ENCODE assay signal across 25 mouse cellular contexts in genomic region chr13:45973972-45974490, GRCm38 (mm10). TPM values are rescaled to one million over a fixed set of nuclear protein-coding genes. Genes with fewer than 3 reads are reported as not detected.
DNase-seq lines count a peak whose midpoint lies in the region; ATAC-seq and TF ChIP-seq lines count a peak whose summit lies in the region.
"Had no signal": no experiment of that assay in that cellular context is flagged by ENCODE, and none has a peak within 500 bp of the region (broad histone marks: within the 10 kb centered on the region; RNA-seq: fewer than 3 reads in every experiment).

No protein-coding gene starts in this region.

- no peak overlapping the region for H3K27ac ChIP-seq in embryonic facial prominence, embryonic 13.5 days
- no peak overlapping the region for H3K27ac ChIP-seq in embryonic facial prominence, embryonic 10.5 days (replicated peaks)
- 0 out of 2 replicates have a peak overlapping the region, but pooled peaks have one; percentile 32 for H3K27ac ChIP-seq in kidney, embryonic 15.5 days
- H3K27ac ChIP-seq in CH12.LX (ENCODE audit: insufficient read depth, low read depth) = no peak overlapping the region
- peak overlapping the region; percentile 23 for H3K27ac ChIP-seq in brown adipose tissue, adult 24 weeks (replicated peaks; ENCODE audit: low read depth, low read length)
- no peak overlapping the region for H3K27ac ChIP-seq in hindbrain, embryonic 13.5 days
- H3K27ac ChIP-seq: heart, embryonic 10.5 days; hindbrain, embryonic 12.5 days; left cerebral cortex, adult 2 months; midbrain, embryonic 13.5 days had no signal

- no peak for TF ChIP-seq POLR2A in CH12.LX (IDR thresholded peaks at IDR 0.05; ENCODE audit: low read depth, low read length)

- TF ChIP-seq EP300 in CH12.LX (IDR thresholded peaks at IDR 0.05; ENCODE audit: low read length) = no peak

- H3K4me3 ChIP-seq in embryonic facial prominence, embryonic 13.5 days = no peak overlapping the region
- no peak overlapping the region for H3K4me3 ChIP-seq in embryonic facial prominence, embryonic 10.5 days
- H3K4me3 ChIP-seq in kidney, embryonic 15.5 days (replicated peaks) = no peak overlapping the region
- H3K4me3 ChIP-seq in CH12.LX (replicated peaks in 1 of 3; ENCODE audit: low read depth in 2 of 3, low read length in 2 of 3, poor library complexity in 1 of 3) = no peak overlapping the region
- no peak overlapping the region for H3K4me3 ChIP-seq in brown adipose tissue, adult 24 weeks (ENCODE audit: insufficient read depth, low read depth, low read length)
- no peak overlapping the region for H3K4me3 ChIP-seq in hindbrain, embryonic 13.5 days
- H3K4me3 ChIP-seq: heart, embryonic 10.5 days; hindbrain, embryonic 12.5 days; left cerebral cortex, adult 2 months; midbrain, embryonic 13.5 days had no signal

- WGBS in embryonic facial prominence, embryonic 13.5 days = 24% methylated on average over 7 of the region's 7 CpGs
- WGBS in embryonic facial prominence, embryonic 10.5 days = 56% methylated on average over 7 of the region's 7 CpGs
- 48% methylated on average over 7 of the region's 7 CpGs for WGBS in kidney, embryonic 15.5 days
- WGBS in hindbrain, embryonic 13.5 days = 51% methylated on average over 7 of the region's 7 CpGs

- no peak for ATAC-seq in embryonic facial prominence, embryonic 13.5 days (ENCODE audit: insufficient number of reproducible peaks, insufficient read depth, low FRiP score, low TSS enrichment, low read depth)
- no peak for ATAC-seq in kidney, embryonic 15.5 days (replicated peaks; ENCODE audit: low FRiP score)
- ATAC-seq in hindbrain, embryonic 13.5 days (ENCODE audit: low FRiP score) = no peak
- ATAC-seq: CD4-positive, CD25-positive, alpha-beta regulatory T cell, adult 4 months; forebrain, postnatal 0 days; midbrain, embryonic 13.5 days had no signal

- in situ Hi-C loops in CH12.LX (cut with MboI; ENCODE audit: low pct_ligation_motif_present, low pct_unique_long_range_greater_than_20kb, low sequenced_read_pairs) = loop anchor here (25.0 kb wide), 1 partner anchor 287 kb away; no protein-coding TSS in a partner anchor

- dilution Hi-C loops in CH12.LX (cut with MboI; ENCODE audit: extremely low pct_ligation_motif_present, extremely low pct_unique_long_range_greater_than_20kb, low sequenced_read_pairs) = no loop called here

- H3K4me2 ChIP-seq in embryonic facial prominence, embryonic 13.5 days = peak overlapping the region; percentile 28
- H3K4me2 ChIP-seq in kidney, embryonic 15.5 days = 0 out of 2 replicates have a peak overlapping the region, but pooled peaks have one; percentile 14
- H3K4me2 ChIP-seq in CH12.LX (ENCODE audit: insufficient read depth, low read depth, poor library complexity, severe bottlenecking) = no peak overlapping the region
- no peak overlapping the region for H3K4me2 ChIP-seq in hindbrain, embryonic 13.5 days
- H3K4me2 ChIP-seq: hindbrain, embryonic 12.5 days; liver, embryonic 11.5 days; midbrain, embryonic 13.5 days had no signal

- H3K4me1 ChIP-seq in embryonic facial prominence, embryonic 13.5 days = peaks cover 14% of the 10 kb centered on the region
- peaks cover 12% of the 10 kb centered on the region for H3K4me1 ChIP-seq in embryonic facial prominence, embryonic 10.5 days
- H3K4me1 ChIP-seq in kidney, embryonic 15.5 days = peaks cover 6% of the 10 kb centered on the region; the same call in 1 of the 2 replicates
- peaks cover 0 to 25% of the 10 kb centered on the region in 2 experiments; a peak in 2 of 4 replicates for H3K4me1 ChIP-seq in CH12.LX (ENCODE audit: control insufficient read depth in 1 of 2, insufficient read depth in 2 of 2)
- H3K4me1 ChIP-seq in brown adipose tissue, adult 24 weeks (ENCODE audit: control insufficient read depth, insufficient read depth, insufficient read length, low read length) = peaks cover 5% of the 10 kb centered on the region; the same call in 1 of the 2 replicates
- no peaks in the 10 kb centered on the region for H3K4me1 ChIP-seq in hindbrain, embryonic 13.5 days (replicated peaks)
- H3K4me1 ChIP-seq: heart, embryonic 10.5 days; midbrain, embryonic 13.5 days had no signal

- TF ChIP-seq CTCF in CH12.LX (conservative IDR thresholded peaks at IDR 0.05 in 1 of 2, IDR thresholded peaks at IDR 0.05 in 1 of 2; ENCODE audit: low read depth in 2 of 2, low read length in 2 of 2) = no peak

- H3K79me2 ChIP-seq in CH12.LX (replicated peaks; ENCODE audit: control insufficient read depth, extremely low read depth, insufficient read depth, poor library complexity, severe bottlenecking) = no peaks in the 10 kb centered on the region

- no peak for DNase-seq in embryonic facial prominence, embryonic 10.5 days (ENCODE audit: low spot score)
- DNase-seq in kidney, postnatal 4 days = no peak
- DNase-seq in CH12.LX (ENCODE audit: extremely low read depth) = no peak
- DNase-seq: adrenal gland, adult 8-10 months; cerebellum, adult 11 months; cerebellum, adult 9-11 months; forebrain, postnatal 0 days; gastrocnemius, postnatal 14 days; kidney, adult 11 months; left cerebral cortex, postnatal 4 days; right cerebral cortex, postnatal 14 days; spleen, adult 18-20 months; thymus, postnatal 14 days had no signal

- H3K27me3 ChIP-seq in embryonic facial prominence, embryonic 13.5 days = no peaks in the 10 kb centered on the region
- H3K27me3 ChIP-seq in embryonic facial prominence, embryonic 10.5 days (replicated peaks; ENCODE audit: low read depth, poor library complexity, severe bottlenecking) = no peaks in the 10 kb centered on the region
- H3K27me3 ChIP-seq in kidney, embryonic 15.5 days = no peaks in the 10 kb centered on the region
- H3K27me3 ChIP-seq in CH12.LX (replicated peaks) = no peaks in the 10 kb centered on the region
- no peaks in the 10 kb centered on the region for H3K27me3 ChIP-seq in hindbrain, embryonic 13.5 days
- H3K27me3 ChIP-seq: hindbrain, embryonic 12.5 days; midbrain, embryonic 13.5 days had no signal

- H3K9me3 ChIP-seq in embryonic facial prominence, embryonic 13.5 days = no peaks in the 10 kb centered on the region
- H3K9me3 ChIP-seq in embryonic facial prominence, embryonic 10.5 days = no peaks in the 10 kb centered on the region
- H3K9me3 ChIP-seq in kidney, embryonic 15.5 days (replicated peaks) = no peaks in the 10 kb centered on the region
- H3K9me3 ChIP-seq in CH12.LX (replicated peaks; ENCODE audit: low read length) = no peaks in the 10 kb centered on the region
- no peaks in the 10 kb centered on the region for H3K9me3 ChIP-seq in hindbrain, embryonic 13.5 days
- H3K9me3 ChIP-seq: G1E; heart, embryonic 10.5 days; hindbrain, embryonic 12.5 days; midbrain, embryonic 13.5 days had no signal

- TF ChIP-seq RAD21 in CH12.LX (IDR thresholded peaks at IDR 0.05; ENCODE audit: low read depth, low read length) = no peak

- H3K36me3 ChIP-seq in embryonic facial prominence, embryonic 13.5 days = no peaks in the 10 kb centered on the region
- no peaks in the 10 kb centered on the region for H3K36me3 ChIP-seq in embryonic facial prominence, embryonic 10.5 days (replicated peaks)
- H3K36me3 ChIP-seq in kidney, embryonic 15.5 days = no peaks in the 10 kb centered on the region
- no peaks in the 10 kb centered on the region for H3K36me3 ChIP-seq in CH12.LX (replicated peaks in 1 of 2; ENCODE audit: control insufficient read depth in 1 of 2, insufficient read depth in 1 of 2, low read length in 1 of 2)
- no peaks in the 10 kb centered on the region for H3K36me3 ChIP-seq in hindbrain, embryonic 13.5 days
- H3K36me3 ChIP-seq: G1E; heart, embryonic 10.5 days; hindbrain, embryonic 12.5 days; midbrain, embryonic 13.5 days had no signal

- H3K9ac ChIP-seq in embryonic facial prominence, embryonic 13.5 days = no peak overlapping the region
- H3K9ac ChIP-seq in kidney, embryonic 15.5 days = no peak overlapping the region
- H3K9ac ChIP-seq in CH12.LX (ENCODE audit: insufficient read depth, low read depth) = no peak overlapping the region
- no peak overlapping the region for H3K9ac ChIP-seq in hindbrain, embryonic 13.5 days
- H3K9ac ChIP-seq: forebrain, postnatal 0 days; hindbrain, embryonic 12.5 days; liver, postnatal 0 days; midbrain, embryonic 13.5 days had no signal

TF ChIP-seq in CH12.LX, 34 proteins besides CTCF, POLR2A, EP300 and RAD21:
- TF ChIP-seq JUND (conservative IDR thresholded peaks at IDR 0.05; ENCODE audit: low read depth, low read length) (no peak), ZNF384 (IDR thresholded peaks at IDR 0.05; ENCODE audit: low read depth, low read length) (0 out of 2 replicates have a peak, but pooled peaks have one; percentile 37)

RNA-seq across cellular contexts. Expression of gene Atxn1, which starts 9.2 kb away (rescaled TPM):
- polyA plus RNA-seq in embryonic facial prominence, embryonic 13.5 days (2015; fragmentation: Nextera tagmentation; extraction: Ambion mirVana) = 5.5 and 7.7 TPM in 2 replicates
- polyA plus RNA-seq in embryonic facial prominence, embryonic 10.5 days (2016; fragmentation: Nextera tagmentation; extraction: Ambion mirVana) = 1.1 and 1.2 TPM in 2 replicates
- polyA plus RNA-seq in kidney, embryonic 15.5 days (2015; fragmentation: Nextera tagmentation; extraction: Ambion mirVana) = 6.3 and 7.0 TPM in 2 replicates
- total RNA-seq in CH12.LX (2012; rRNA removed) (13.1 and 13.6 TPM in 2 replicates), CH12.LX (2014; rRNA removed) (8.0 and 8.2 TPM in 2 replicates)
- polyA plus RNA-seq in CH12.LX (2012; ENCODE audit: insufficient read length, low read depth) = 9.3 and 9.7 TPM in 2 replicates
- 7.0 and 7.2 TPM in 2 replicates for polyA plus RNA-seq in brown adipose tissue, adult 24 weeks (2012; ENCODE audit: insufficient read depth, insufficient read length, missing spikeins)
- 7.5 and 8.1 TPM in 2 replicates for polyA plus RNA-seq in hindbrain, embryonic 13.5 days (2015; fragmentation: Nextera tagmentation; extraction: Ambion mirVana)

Comparison
In these comparisons a context has a peak if more than half of its experiments do, and no peak if none do; other contexts are left out.
1. H3K27ac ChIP-seq: peak in kidney, embryonic 15.5 days (single experiment) and brown adipose tissue, adult 24 weeks (single experiment); none in embryonic facial prominence, embryonic 13.5 days (single experiment), embryonic facial prominence, embryonic 10.5 days (single experiment), CH12.LX (single experiment) and hindbrain, embryonic 13.5 days (single experiment).
2. H3K4me2 ChIP-seq: peak in embryonic facial prominence, embryonic 13.5 days (single experiment) and kidney, embryonic 15.5 days (single experiment); none in CH12.LX (single experiment) and hindbrain, embryonic 13.5 days (single experiment).